ENCODE assay signal across 20 mouse cellular contexts in the genomic region with DNA sequence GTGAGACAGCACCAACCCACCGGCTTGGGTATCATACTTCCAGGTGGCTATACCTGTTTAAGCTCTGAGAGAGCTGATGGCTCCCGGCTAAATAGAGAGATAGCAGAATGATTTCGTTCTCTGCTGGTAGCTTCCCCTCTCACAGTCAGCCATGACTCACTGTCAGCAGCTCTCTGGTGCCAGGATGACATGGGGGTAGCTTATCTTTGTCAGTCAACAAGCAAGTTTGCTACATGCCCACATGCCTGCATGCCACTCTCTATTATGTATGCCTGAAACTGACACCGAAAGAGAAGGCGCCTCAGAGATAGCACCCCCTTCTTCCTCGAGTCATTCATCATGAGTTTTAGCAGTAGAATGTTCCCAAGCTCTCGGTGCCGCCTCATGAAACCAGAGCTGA.
DNase-seq lines count a peak whose midpoint lies in the region; ATAC-seq lines count a peak whose summit lies in the region.
"Had no signal": no experiment of that assay in that cellular context is flagged by ENCODE, and none has a peak within 500 bp of the region (broad histone marks: within the 10 kb centered on the region; RNA-seq: fewer than 3 reads in every experiment).

No protein-coding gene starts in this region.

- no peak overlapping the region for H3K4me2 ChIP-seq in forebrain, embryonic 11.5 days (ENCODE audit: low read depth, low read length, severe bottlenecking)
- H3K4me2 ChIP-seq: forebrain, embryonic 13.5 days; midbrain, embryonic 11.5 days had no signal

- H3K9ac ChIP-seq in forebrain, embryonic 11.5 days (ENCODE audit: low read length), result no peak overlapping the region
- H3K9ac ChIP-seq: forebrain, embryonic 13.5 days; liver, embryonic 14.5 days had no signal

- H3K9me3 ChIP-seq in heart, embryonic 10.5 days, result no peaks in the 10 kb centered on the region
- no peaks in the 10 kb centered on the region for H3K9me3 ChIP-seq in forebrain, embryonic 11.5 days (ENCODE audit: control insufficient read depth, low read length)
- H3K9me3 ChIP-seq: forebrain, embryonic 13.5 days had no signal

- ATAC-seq in forebrain, embryonic 11.5 days (replicated peaks; ENCODE audit: low FRiP score), result no peak
- ATAC-seq: CD4-positive, CD25-positive, alpha-beta regulatory T cell, adult 4 months; forebrain, embryonic 13.5 days had no signal

- peak; percentile 66 for DNase-seq in adrenal gland, adult 2 months
- DNase-seq in adrenal gland, postnatal 4 days (ENCODE audit: low spot score in 2 of 2), result no peak
- DNase-seq in heart, postnatal 4 days, result peak; percentile 4
- DNase-seq in heart, embryonic 10.5 days (ENCODE audit: low spot score), result no peak
- peak; percentile 32 for DNase-seq in right cerebral cortex, adult 18-20 months
- DNase-seq in right cerebral cortex, postnatal 14 days, result no peak
- peak; percentile 14 for DNase-seq in mesoderm, embryonic 11.5 days (ENCODE audit: low read depth, low spot score)
- no peak for DNase-seq in forebrain, embryonic 11.5 days (ENCODE audit: low spot score)
- DNase-seq: cerebellum, adult 2 months; cerebellum, postnatal 36 days; gastrocnemius, postnatal 10 days; heart, adult 11 months; kidney, adult 18-20 months; kidney, postnatal 25 days; thymus, adult 2 months had no signal

- H3K36me3 ChIP-seq in heart, embryonic 10.5 days, result no peaks in the 10 kb centered on the region
- no peaks in the 10 kb centered on the region for H3K36me3 ChIP-seq in forebrain, embryonic 11.5 days (ENCODE audit: control insufficient read depth, insufficient read depth, low read length)

- H3K27me3 ChIP-seq in heart, embryonic 10.5 days (ENCODE audit: insufficient read depth, poor library complexity, severe bottlenecking), result no peaks in the 10 kb centered on the region
- H3K27me3 ChIP-seq in forebrain, embryonic 11.5 days (ENCODE audit: control insufficient read depth, insufficient read depth, low read length), result no peaks in the 10 kb centered on the region
- H3K27me3 ChIP-seq: forebrain, embryonic 13.5 days had no signal

- H3K4me3 ChIP-seq in heart, embryonic 10.5 days, result no peak overlapping the region
- H3K4me3 ChIP-seq in forebrain, embryonic 11.5 days (ENCODE audit: low read depth, low read length), result no peak overlapping the region
- H3K4me3 ChIP-seq: forebrain, embryonic 13.5 days had no signal

- WGBS in heart, embryonic 10.5 days, result 53% methylated on average over 8 of the region's 8 CpGs
- WGBS in forebrain, embryonic 11.5 days, result 87% methylated on average over 8 of the region's 8 CpGs

- H3K4me1 ChIP-seq in heart, embryonic 10.5 days, result no peaks in the 10 kb centered on the region
- H3K4me1 ChIP-seq in forebrain, embryonic 11.5 days (replicated peaks; ENCODE audit: control insufficient read depth, insufficient read depth, low read length), result no peaks in the 10 kb centered on the region
- H3K4me1 ChIP-seq: forebrain, embryonic 13.5 days had no signal

- H3K27ac ChIP-seq in heart, embryonic 10.5 days, result no peak overlapping the region
- H3K27ac ChIP-seq in forebrain, embryonic 11.5 days (ENCODE audit: low read depth, low read length), result no peak overlapping the region
- H3K27ac ChIP-seq: forebrain, embryonic 13.5 days; liver, embryonic 14.5 days; macrophage had no signal

Comparison
In these comparisons a context has a peak if more than half of its experiments do, and no peak if none do; other contexts are left out.
1. DNase-seq: peak in adrenal gland, adult 2 months (single experiment), heart, postnatal 4 days (single experiment), right cerebral cortex, adult 18-20 months (single experiment) and mesoderm, embryonic 11.5 days (single experiment); none in adrenal gland, postnatal 4 days (0 of 2), heart, embryonic 10.5 days (single experiment), right cerebral cortex, postnatal 14 days (single experiment) and forebrain, embryonic 11.5 days (single experiment).